Mouse (Mus musculus) neutrophil, adult 83 days (primary cell): Measurements from ENCODE around the gene Acnat2. TPM values are rescaled to one million over a fixed set of nuclear protein-coding genes. Genes with fewer than 3 reads are reported as not detected.

ENCODE experiments used
- total RNA-seq, 2 experiments: library from RNA; stranded (reverse); gene quantifications; one replicate each; pipeline ENCODE4 v1.2.4; 2023

Gene Acnat2
- total RNA-seq: not detected

GRCm38 (mm10) chr4:49407957-49408356, at the start of gene Acnat2:
Gene Acnat2, minus strand, starts transcription at chr4:49408151.

Other genes starting within 250 kb of the Acnat2 start
- under 1 TPM in 1 of 2 experiments, not detected in 1; 0.22 TPM for gene Acnat1, start 65.8 kb upstream of the Acnat2 start, total RNA-seq
- not detected for gene Baat, start 98.4 kb upstream of the Acnat2 start, total RNA-seq
- 1 to 10 TPM; 5.6 to 7.0 TPM for gene Mrpl50, start 112.9 kb upstream of the Acnat2 start, total RNA-seq
- gene Zfp189, start 113.0 kb upstream of the Acnat2 start, total RNA-seq: 1 to 10 TPM; 1.8 to 2.8 TPM
- not detected for gene Aldob, start 141.4 kb upstream of the Acnat2 start, total RNA-seq
- gene Tmem246, start 189.7 kb upstream of the Acnat2 start, total RNA-seq: under 1 TPM; 0.39 to 0.57 TPM
- gene Rnf20, start 223.9 kb upstream of the Acnat2 start, total RNA-seq: 10 to 100 TPM; 87.4 to 92.0 TPM